Mouse (Mus musculus): ENCODE measurements at regions not wholly inside any gene's neighbourhood (a gene's known extent, or its start where the extent isn't known, plus 50 kb on each side); places are given as distances from the start of the nearest gene placed in this dataset.

DNA sequence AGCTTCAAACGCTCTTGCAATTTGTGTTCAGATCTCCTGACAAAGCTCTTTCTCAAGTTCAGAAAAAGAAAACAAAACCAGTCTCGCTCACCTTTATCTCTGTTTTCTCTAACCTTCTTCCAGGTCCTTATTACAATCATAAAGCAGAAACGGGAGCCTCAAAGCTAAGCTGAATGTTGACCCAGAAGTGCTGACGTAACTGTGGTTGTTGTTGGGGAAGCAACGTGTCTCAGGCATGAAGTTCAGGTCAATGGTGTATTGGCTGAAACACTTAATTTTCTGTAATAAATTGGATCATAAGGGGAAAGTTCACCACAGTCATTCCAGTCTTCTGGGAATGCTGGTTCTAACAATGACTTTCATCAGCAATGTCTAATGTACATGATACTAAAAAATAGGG is 586.7 kb downstream of the Ofcc1 start:
- no peaks in the 10 kb centered on the region for H3K27me3 ChIP-seq (replicated peaks)
- no peaks in the 10 kb centered on the region for H3K9me3 ChIP-seq (replicated peaks)
- H3K4me2 ChIP-seq: no peak overlapping the region
- ATAC-seq (ENCODE audit: insufficient number of reproducible peaks, low FRiP score): no peak
- no peaks in the 10 kb centered on the region for H3K36me3 ChIP-seq
- H3K9ac ChIP-seq: no peak overlapping the region
- 68% methylated on average over 5 of the region's 5 CpGs for WGBS
- H3K4me3 ChIP-seq: no peak overlapping the region
- H3K27ac ChIP-seq (ENCODE audit: poor library complexity, severe bottlenecking): no peak overlapping the region
- H3K4me1 ChIP-seq (replicated peaks): peaks cover under 1% of the 10 kb centered on the region; the same call in 1 of the 2 replicates

- no peak overlapping the region for H3K9ac ChIP-seq
Measured at GRCm38 (mm10) chr13:39774111-39774510, 587.1 kb downstream of the Ofcc1 start.

GRCm38 (mm10) chr13:39769228-39769627 is 592.0 kb downstream of the Ofcc1 start:
- no peak for ATAC-seq (ENCODE audit: insufficient number of reproducible peaks, low FRiP score)
- Histone ChIP-seq H3K27ac (ENCODE audit: poor library complexity, severe bottlenecking) (no peak overlapping the region), H3K27me3 (replicated peaks) (no peaks in the 10 kb centered on the region), H3K4me3 (no peak overlapping the region), H3K9me3 (replicated peaks) (no peaks in the 10 kb centered on the region), H3K4me2 (no peak overlapping the region), H3K36me3 (no peaks in the 10 kb centered on the region), H3K9ac (no peak overlapping the region), H3K4me1 (replicated peaks) (peaks cover 6% of the 10 kb centered on the region)
- WGBS: 14% methylated on average over 4 of the region's 4 CpGs

More at GRCm38 (mm10) chr13:39774111-39774510, 587.1 kb downstream of the Ofcc1 start:
- Histone ChIP-seq H3K4me3 (no peak overlapping the region), H3K4me2 (no peak overlapping the region), H3K4me1 (replicated peaks) (peaks cover 5% of the 10 kb centered on the region), H3K27ac (ENCODE audit: poor library complexity, severe bottlenecking) (no peak overlapping the region), H3K9me3 (replicated peaks) (no peaks in the 10 kb centered on the region), H3K27me3 (replicated peaks) (no peaks in the 10 kb centered on the region), H3K36me3 (no peaks in the 10 kb centered on the region)
- WGBS: 83% methylated on average over 8 of the region's 8 CpGs
- ATAC-seq (ENCODE audit: insufficient number of reproducible peaks, low FRiP score): no peak

DNA sequence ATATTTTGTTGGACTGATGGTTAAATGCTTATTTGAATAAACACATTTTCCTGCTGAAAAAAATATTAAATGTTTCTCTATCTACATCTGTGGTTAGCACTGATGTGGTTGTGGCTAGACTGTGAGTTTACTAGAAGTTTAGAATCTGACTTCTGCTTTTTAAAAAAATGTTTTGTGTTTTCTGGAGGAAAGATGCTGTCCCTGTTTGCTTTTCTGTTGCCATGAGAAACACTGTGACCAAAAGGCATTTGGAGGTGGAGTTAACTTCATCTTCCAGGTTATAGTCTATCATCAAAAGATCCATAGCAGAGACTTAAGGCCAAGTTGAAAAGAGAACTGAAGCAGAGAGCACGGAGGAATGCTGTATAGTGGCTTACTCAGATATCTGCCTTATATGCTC is 594.4 kb downstream of the Ofcc1 start:
- ATAC-seq (ENCODE audit: insufficient number of reproducible peaks, low FRiP score): no peak
- Histone ChIP-seq H3K9me3 (replicated peaks) (no peaks in the 10 kb centered on the region), H3K27me3 (replicated peaks) (no peaks in the 10 kb centered on the region), H3K4me3 (no peak overlapping the region), H3K36me3 (no peaks in the 10 kb centered on the region), H3K4me2 (no peak overlapping the region), H3K9ac (no peak overlapping the region), H3K4me1 (replicated peaks) (peaks cover 6% of the 10 kb centered on the region), H3K27ac (ENCODE audit: poor library complexity, severe bottlenecking) (no peak overlapping the region)
- 73% methylated on average over 1 of the region's 1 CpGs for WGBS

All from heart, embryonic 12.5 days (tissue).